25 mouse cellular contexts compared by ENCODE assay signal in genomic region chr1:78004376-78004775, GRCm38 (mm10).
DNase-seq lines count a peak whose midpoint lies in the region; ATAC-seq lines count a peak whose summit lies in the region.
"Had no signal": no experiment of that assay in that cellular context is flagged by ENCODE, and none has a peak within 500 bp of the region (broad histone marks: within the 10 kb centered on the region; RNA-seq: fewer than 3 reads in every experiment).

No protein-coding gene starts in this region.

- H3K27ac ChIP-seq in midbrain, embryonic 11.5 days (ENCODE audit: low read depth, low read length), result no peak overlapping the region
- no peak overlapping the region for H3K27ac ChIP-seq in midbrain, embryonic 13.5 days
- peak overlapping the region; percentile 80 for H3K27ac ChIP-seq in embryonic facial prominence, embryonic 15.5 days (replicated peaks)
- no peak overlapping the region for H3K27ac ChIP-seq in intestine, embryonic 15.5 days
- H3K27ac ChIP-seq: embryonic facial prominence, embryonic 12.5 days; forebrain, embryonic 10.5 days; forebrain, embryonic 12.5 days had no signal

- peak; percentile 33 for DNase-seq in midbrain, embryonic 11.5 days (ENCODE audit: low spot score, missing footprints)
- DNase-seq in Muller cell, postnatal 12 days (ENCODE audit: inconsistent ontology term), result peak; percentile 56
- DNase-seq in retina, postnatal 1 day, result peak; percentile 79
- DNase-seq in frontal cortex, postnatal 36 days (ENCODE audit: low spot score in 2 of 2), result no peak
- DNase-seq in testis, postnatal 14 days (ENCODE audit: low spot score), result no peak
- DNase-seq: adrenal gland, adult 2 months; adrenal gland, postnatal 10 days; adrenal gland, postnatal 25 days; cerebellum, adult 11 months; cerebellum, adult 18-20 months; cerebellum, adult 8-10 months; cerebellum, adult 9-11 months; cerebellum, postnatal 14 days; cerebellum, postnatal 36 days; embryo, embryonic 11 days had no signal

- no peak overlapping the region for H3K9ac ChIP-seq in midbrain, embryonic 11.5 days (ENCODE audit: low read length)
- no peak overlapping the region for H3K9ac ChIP-seq in midbrain, embryonic 13.5 days (replicated peaks)
- H3K9ac ChIP-seq in embryonic facial prominence, embryonic 15.5 days, result no peak overlapping the region
- no peak overlapping the region for H3K9ac ChIP-seq in intestine, embryonic 15.5 days
- H3K9ac ChIP-seq: embryonic facial prominence, embryonic 12.5 days; forebrain, embryonic 12.5 days had no signal

- H3K9me3 ChIP-seq in midbrain, embryonic 11.5 days (ENCODE audit: control insufficient read depth, low read length), result no peaks in the 10 kb centered on the region
- no peaks in the 10 kb centered on the region for H3K9me3 ChIP-seq in midbrain, embryonic 13.5 days
- H3K9me3 ChIP-seq in embryonic facial prominence, embryonic 15.5 days (replicated peaks), result no peaks in the 10 kb centered on the region
- H3K9me3 ChIP-seq in intestine, embryonic 15.5 days, result no peaks in the 10 kb centered on the region
- H3K9me3 ChIP-seq: embryonic facial prominence, embryonic 12.5 days; forebrain, embryonic 10.5 days; forebrain, embryonic 12.5 days; G1E had no signal

- H3K27me3 ChIP-seq in midbrain, embryonic 11.5 days (ENCODE audit: control insufficient read depth, insufficient read depth, low read length), result no peaks in the 10 kb centered on the region
- peaks cover 11% of the 10 kb centered on the region; the same call in 1 of the 2 replicates for H3K27me3 ChIP-seq in midbrain, embryonic 13.5 days
- H3K27me3 ChIP-seq in embryonic facial prominence, embryonic 15.5 days, result no peaks in the 10 kb centered on the region
- no peaks in the 10 kb centered on the region for H3K27me3 ChIP-seq in intestine, embryonic 15.5 days (replicated peaks)
- H3K27me3 ChIP-seq: embryonic facial prominence, embryonic 12.5 days had no signal

- no peaks in the 10 kb centered on the region for H3K4me1 ChIP-seq in midbrain, embryonic 11.5 days (ENCODE audit: control insufficient read depth, insufficient read depth, low read length)
- H3K4me1 ChIP-seq in midbrain, embryonic 13.5 days (replicated peaks), result peaks cover 6% of the 10 kb centered on the region; the same call in 1 of the 2 replicates
- peaks cover 26% of the 10 kb centered on the region for H3K4me1 ChIP-seq in embryonic facial prominence, embryonic 15.5 days
- H3K4me1 ChIP-seq in intestine, embryonic 15.5 days (replicated peaks), result 0 out of 2 replicates have a peak, but pooled peaks cover 2% of the 10 kb centered on the region
- H3K4me1 ChIP-seq: forebrain, embryonic 12.5 days had no signal

- no peaks in the 10 kb centered on the region for H3K36me3 ChIP-seq in midbrain, embryonic 11.5 days (ENCODE audit: control insufficient read depth, insufficient read depth, low read length)
- no peaks in the 10 kb centered on the region for H3K36me3 ChIP-seq in midbrain, embryonic 13.5 days
- no peaks in the 10 kb centered on the region for H3K36me3 ChIP-seq in embryonic facial prominence, embryonic 15.5 days
- no peaks in the 10 kb centered on the region for H3K36me3 ChIP-seq in intestine, embryonic 15.5 days
- H3K36me3 ChIP-seq: embryonic facial prominence, embryonic 12.5 days; forebrain, embryonic 10.5 days; forebrain, embryonic 12.5 days; G1E had no signal

- no peak overlapping the region for H3K4me2 ChIP-seq in midbrain, embryonic 11.5 days
- no peak overlapping the region for H3K4me2 ChIP-seq in midbrain, embryonic 13.5 days (replicated peaks)
- H3K4me2 ChIP-seq in embryonic facial prominence, embryonic 15.5 days (replicated peaks), result no peak overlapping the region
- no peak overlapping the region for H3K4me2 ChIP-seq in intestine, embryonic 15.5 days (replicated peaks)
- H3K4me2 ChIP-seq: embryonic facial prominence, embryonic 12.5 days; forebrain, embryonic 12.5 days had no signal

- no peak overlapping the region for H3K4me3 ChIP-seq in midbrain, embryonic 11.5 days (ENCODE audit: low read depth, low read length)
- H3K4me3 ChIP-seq in midbrain, embryonic 13.5 days (replicated peaks), result no peak overlapping the region
- no peak overlapping the region for H3K4me3 ChIP-seq in embryonic facial prominence, embryonic 15.5 days (replicated peaks)
- H3K4me3 ChIP-seq in intestine, embryonic 15.5 days (replicated peaks), result no peak overlapping the region
- H3K4me3 ChIP-seq: embryonic facial prominence, embryonic 12.5 days; erythroblast, embryonic 14.5 days; forebrain, embryonic 10.5 days; forebrain, embryonic 12.5 days had no signal

- 83% methylated on average over 3 of the region's 3 CpGs for WGBS in midbrain, embryonic 11.5 days
- 80% methylated on average over 3 of the region's 3 CpGs for WGBS in midbrain, embryonic 13.5 days
- 66% methylated on average over 3 of the region's 3 CpGs for WGBS in embryonic facial prominence, embryonic 15.5 days
- WGBS in intestine, embryonic 15.5 days, result 94% methylated on average over 3 of the region's 3 CpGs

- no peak for ATAC-seq in midbrain, embryonic 11.5 days (ENCODE audit: low FRiP score)
- ATAC-seq in midbrain, embryonic 13.5 days, result no peak
- ATAC-seq in embryonic facial prominence, embryonic 15.5 days (ENCODE audit: insufficient number of reproducible peaks, low FRiP score, low TSS enrichment, low read depth), result no peak
- no peak for ATAC-seq in intestine, embryonic 15.5 days
- ATAC-seq: forebrain, embryonic 14.5 days; forebrain, embryonic 16.5 days had no signal

Comparison
In these comparisons a context has a peak if more than half of its experiments do, and no peak if none do; other contexts are left out.
1. DNase-seq: peak in midbrain, embryonic 11.5 days (single experiment), Muller cell, postnatal 12 days (single experiment) and retina, postnatal 1 day (single experiment); none in frontal cortex, postnatal 36 days (0 of 2) and testis, postnatal 14 days (single experiment).